In genomic region chr10:11755105-11755730, GRCm38 (mm10) we compare ENCODE assay signal across 22 mouse cellular contexts.
"Had no signal": no experiment of that assay in that cellular context is flagged by ENCODE, and none has a peak within 500 bp of the region (broad histone marks: within the 10 kb centered on the region; RNA-seq: fewer than 3 reads in every experiment).

No protein-coding gene starts in this region.

- H3K4me2 ChIP-seq: kidney, embryonic 15.5 days; limb, embryonic 12.5 days; limb, embryonic 15.5 days; liver, embryonic 11.5 days; lung, embryonic 14.5 days; neural tube, embryonic 12.5 days; stomach, embryonic 15.5 days had no signal

- H3K27ac ChIP-seq: kidney, embryonic 15.5 days; left cerebral cortex, adult 2 months; limb, embryonic 12.5 days; limb, embryonic 15.5 days; liver, embryonic 14.5 days; neural tube, embryonic 12.5 days; stomach, embryonic 15.5 days had no signal

- H3K4me1 ChIP-seq: kidney, embryonic 15.5 days; limb, embryonic 12.5 days; limb, embryonic 15.5 days; megakaryocyte, embryonic 14.5 days; neural tube, embryonic 12.5 days; stomach, embryonic 15.5 days had no signal

- H3K36me3 ChIP-seq: kidney, embryonic 15.5 days; limb, embryonic 12.5 days; limb, embryonic 15.5 days; neural tube, embryonic 12.5 days; stomach, embryonic 15.5 days had no signal

- DNase-seq: kidney, adult 2 months; kidney, postnatal 10 days; kidney, postnatal 36 days; layer of hippocampus, postnatal 36 days; left cerebral cortex, postnatal 4 days; liver, postnatal 0 days; lung, embryonic 14.5 days; right cerebral cortex, adult 18-20 months; right cerebral cortex, postnatal 25 days; spleen, adult 18-20 months; thymus, postnatal 25 days had no signal

- H3K9ac ChIP-seq: kidney, embryonic 15.5 days; limb, embryonic 12.5 days; limb, embryonic 15.5 days; liver, embryonic 14.5 days; liver, postnatal 0 days; lung, embryonic 14.5 days; neural tube, embryonic 12.5 days; stomach, embryonic 15.5 days had no signal

- H3K4me3 ChIP-seq: kidney, embryonic 15.5 days; left cerebral cortex, adult 2 months; limb, embryonic 12.5 days; limb, embryonic 15.5 days; megakaryocyte, embryonic 14.5 days; neural tube, embryonic 12.5 days; stomach, embryonic 15.5 days had no signal

- H3K27me3 ChIP-seq: kidney, embryonic 15.5 days; limb, embryonic 12.5 days; limb, embryonic 15.5 days; megakaryocyte, embryonic 14.5 days; neural tube, embryonic 12.5 days; stomach, embryonic 15.5 days had no signal

- H3K9me3 ChIP-seq: kidney, embryonic 15.5 days; limb, embryonic 12.5 days; limb, embryonic 15.5 days; neural tube, embryonic 12.5 days; stomach, embryonic 15.5 days had no signal

- ATAC-seq: intestine, postnatal 0 days; liver, postnatal 0 days; lung, postnatal 0 days had no signal
